In genomic region chr19:59292183-59292839, GRCm38 (mm10) we compare ENCODE assay signal across 20 mouse cellular contexts. TPM values are rescaled to one million over a fixed set of nuclear protein-coding genes. Genes with fewer than 3 reads are reported as not detected.
A peak's percentile ranks its signal among the peaks of the same experiment; 100 is the strongest.
DNase-seq lines count a peak whose midpoint lies in the region; ATAC-seq and TF ChIP-seq lines count a peak whose summit lies in the region.
"Had no signal": no experiment of that assay in that cellular context is flagged by ENCODE, and none has a peak within 500 bp of the region (broad histone marks: within the 10 kb centered on the region; RNA-seq: fewer than 3 reads in every experiment).

No protein-coding gene starts in this region.

- H3K9ac ChIP-seq in heart, embryonic 15.5 days = no peak overlapping the region
- no peak overlapping the region for H3K9ac ChIP-seq in limb, embryonic 11.5 days (ENCODE audit: low read length)
- H3K9ac ChIP-seq in MEL (ENCODE audit: control insufficient read depth, low read depth, low read length, poor library complexity, severe bottlenecking) = no peak overlapping the region
- H3K9ac ChIP-seq: forebrain, embryonic 13.5 days; hindbrain, embryonic 15.5 days; limb, embryonic 13.5 days had no signal

- TF ChIP-seq POLR2A in MEL (IDR thresholded peaks at IDR 0.05; ENCODE audit: control insufficient read depth in 1 of 2, insufficient read depth in 1 of 2, low read depth in 1 of 2, low read length in 2 of 2, poor library complexity in 1 of 2) = no peak
- no peak for TF ChIP-seq POLR2A in myocyte (IDR thresholded peaks at IDR 0.05; ENCODE audit: insufficient read length, low read depth)

- no peaks in the 10 kb centered on the region for H3K27me3 ChIP-seq in heart, embryonic 15.5 days
- no peaks in the 10 kb centered on the region for H3K27me3 ChIP-seq in limb, embryonic 11.5 days (ENCODE audit: control insufficient read depth, insufficient read depth, low read length)
- H3K27me3 ChIP-seq in limb, embryonic 10.5 days (ENCODE audit: low read depth, poor library complexity, severe bottlenecking) = no peaks in the 10 kb centered on the region
- no peaks in the 10 kb centered on the region for H3K27me3 ChIP-seq in MEL (ENCODE audit: control insufficient read depth in 1 of 2, insufficient read depth in 2 of 2, low read length in 2 of 2)
- no peaks in the 10 kb centered on the region for H3K27me3 ChIP-seq in myocyte (ENCODE audit: control insufficient read depth, insufficient read depth, insufficient read length)
- H3K27me3 ChIP-seq: CH12.LX; forebrain, embryonic 13.5 days; hindbrain, embryonic 15.5 days; limb, embryonic 13.5 days had no signal

- TF ChIP-seq RAD21 in MEL (IDR thresholded peaks at IDR 0.05; ENCODE audit: low read depth, low read length) = no peak

- no peak overlapping the region for H3K27ac ChIP-seq in heart, embryonic 15.5 days
- H3K27ac ChIP-seq in limb, embryonic 11.5 days (replicated peaks; ENCODE audit: low read depth, low read length) = no peak overlapping the region
- H3K27ac ChIP-seq in limb, embryonic 10.5 days = no peak overlapping the region
- H3K27ac ChIP-seq in MEL (ENCODE audit: control insufficient read depth, low read depth, low read length) = no peak overlapping the region
- H3K27ac ChIP-seq: forebrain, embryonic 13.5 days; hindbrain, embryonic 15.5 days; left cerebral cortex, adult 2 months; limb, embryonic 13.5 days had no signal

- no peak for TF ChIP-seq CTCF in MEL (IDR thresholded peaks at IDR 0.05 in 2 of 3, conservative IDR thresholded peaks at IDR 0.05 in 1 of 3; ENCODE audit: control insufficient read depth in 1 of 3, insufficient read depth in 1 of 3, low read depth in 2 of 3, low read length in 3 of 3, poor library complexity in 1 of 3, severe bottlenecking in 1 of 3)

- 65% methylated on average over 5 of the region's 5 CpGs for WGBS in heart, embryonic 15.5 days
- WGBS in limb, embryonic 11.5 days = 89% methylated on average over 5 of the region's 5 CpGs
- 92% methylated on average over 5 of the region's 5 CpGs for WGBS in limb, embryonic 10.5 days

- no peaks in the 10 kb centered on the region for H3K4me1 ChIP-seq in heart, embryonic 15.5 days (replicated peaks)
- H3K4me1 ChIP-seq in limb, embryonic 11.5 days (ENCODE audit: control insufficient read depth, insufficient read depth, low read length) = no peaks in the 10 kb centered on the region
- H3K4me1 ChIP-seq in limb, embryonic 10.5 days = no peaks in the 10 kb centered on the region
- peaks cover 10 to 17% of the 10 kb centered on the region in 2 experiments for H3K4me1 ChIP-seq in MEL (ENCODE audit: control insufficient read depth in 1 of 2, insufficient read depth in 2 of 2, low read length in 2 of 2)
- H3K4me1 ChIP-seq: forebrain, embryonic 13.5 days; hindbrain, embryonic 15.5 days; limb, embryonic 13.5 days had no signal

- DNase-seq in heart, adult 18-20 months = no peak
- no peak for DNase-seq in limb, embryonic 11.5 days (ENCODE audit: low spot score)
- no peak for DNase-seq in limb, embryonic 10.5 days (ENCODE audit: low spot score)
- peak; percentile 40 for DNase-seq in MEL (ENCODE audit: low read depth, low spot score)
- DNase-seq in adrenal gland, adult (ENCODE audit: inconsistent age in 2 of 2, low spot score in 1 of 2) = no peak
- DNase-seq: adrenal gland, adult 2 months; cerebellum, adult 9-11 months; heart, postnatal 36 days; lung, postnatal 14 days; thymus, postnatal 36 days had no signal

- no peak overlapping the region for H3K4me2 ChIP-seq in heart, embryonic 15.5 days
- 0 out of 2 replicates have a peak overlapping the region, but pooled peaks have one; percentile 15 for H3K4me2 ChIP-seq in limb, embryonic 11.5 days (ENCODE audit: low read depth, severe bottlenecking)
- H3K4me2 ChIP-seq in myocyte (ENCODE audit: low read depth) = no peak overlapping the region
- H3K4me2 ChIP-seq: forebrain, embryonic 13.5 days; heart, embryonic 11.5 days; hindbrain, embryonic 15.5 days; limb, embryonic 13.5 days had no signal

- H3K9me3 ChIP-seq in heart, embryonic 15.5 days (replicated peaks) = no peaks in the 10 kb centered on the region
- H3K9me3 ChIP-seq in limb, embryonic 11.5 days (ENCODE audit: control insufficient read depth, low read length) = no peaks in the 10 kb centered on the region
- no peaks in the 10 kb centered on the region for H3K9me3 ChIP-seq in limb, embryonic 10.5 days (replicated peaks)
- no peaks in the 10 kb centered on the region for H3K9me3 ChIP-seq in MEL (replicated peaks; ENCODE audit: insufficient read depth, low read length)
- H3K9me3 ChIP-seq: forebrain, embryonic 13.5 days; hindbrain, embryonic 15.5 days; limb, embryonic 13.5 days had no signal

- TF ChIP-seq EP300 in MEL (IDR thresholded peaks at IDR 0.05; ENCODE audit: low read depth in 1 of 2, low read length in 2 of 2) = peak; percentile 42 to 60; a peak in 3 of 4 replicates

- H3K36me3 ChIP-seq in heart, embryonic 15.5 days = no peaks in the 10 kb centered on the region
- no peaks in the 10 kb centered on the region for H3K36me3 ChIP-seq in limb, embryonic 11.5 days (ENCODE audit: control insufficient read depth, insufficient read depth, low read length)
- peaks cover 6% of the 10 kb centered on the region; the same call in 1 of the 2 replicates for H3K36me3 ChIP-seq in limb, embryonic 10.5 days
- H3K36me3 ChIP-seq in MEL (ENCODE audit: control insufficient read depth in 1 of 2, insufficient read depth in 2 of 2, low read length in 2 of 2) (peaks cover 22 to 52% of the 10 kb centered on the region in 2 experiments), myocyte (ENCODE audit: control insufficient read depth, insufficient read depth) (peaks cover 11% of the 10 kb centered on the region)
- H3K36me3 ChIP-seq: hindbrain, embryonic 15.5 days; limb, embryonic 13.5 days had no signal

- H3K4me3 ChIP-seq in heart, embryonic 15.5 days = no peak overlapping the region
- no peak overlapping the region for H3K4me3 ChIP-seq in limb, embryonic 11.5 days (ENCODE audit: low read depth, low read length)
- no peak overlapping the region for H3K4me3 ChIP-seq in limb, embryonic 10.5 days
- H3K4me3 ChIP-seq in MEL (ENCODE audit: control insufficient read depth in 1 of 2, insufficient read depth in 1 of 2, low read depth in 2 of 2, low read length in 2 of 2) = no peak overlapping the region
- H3K4me3 ChIP-seq in myocyte = no peak overlapping the region
- H3K4me3 ChIP-seq: forebrain, embryonic 13.5 days; hindbrain, embryonic 15.5 days; left cerebral cortex, adult 2 months; limb, embryonic 13.5 days had no signal

- no peaks in the 10 kb centered on the region for H3K79me2 ChIP-seq in MEL (ENCODE audit: control insufficient read depth, insufficient read depth, low read length, poor library complexity)
- H3K79me2 ChIP-seq in myocyte (ENCODE audit: control insufficient read depth, insufficient read depth) = no peaks in the 10 kb centered on the region

- no peak overlapping the region for H3ac ChIP-seq in myocyte (ENCODE audit: control insufficient read depth, insufficient read length)

- ATAC-seq in heart, embryonic 15.5 days (replicated peaks; ENCODE audit: insufficient number of reproducible peaks, insufficient read depth, low FRiP score, low read depth) = 0 out of 2 replicates have a peak, but pooled peaks have one; percentile 43
- ATAC-seq in limb, embryonic 11.5 days (ENCODE audit: insufficient number of reproducible peaks, low FRiP score, low TSS enrichment, low read depth) = no peak
- ATAC-seq: forebrain, embryonic 13.5 days; intestine, postnatal 0 days; midbrain, embryonic 16.5 days had no signal

TF ChIP-seq in MEL, 35 proteins besides CTCF, POLR2A, EP300 and RAD21 (continues in another document):
- TF ChIP-seq BHLHE40 (IDR thresholded peaks at IDR 0.05; ENCODE audit: borderline replicate concordance, low read depth, low read length) = no peak
- TF ChIP-seq TBP (IDR thresholded peaks at IDR 0.05; ENCODE audit: low read depth, low read length) = no peak
- TF ChIP-seq NRF1 (IDR thresholded peaks at IDR 0.05; ENCODE audit: insufficient read depth, low read depth, low read length, poor library complexity, severe bottlenecking) = no peak

TF ChIP-seq in myocyte, 11 proteins besides CTCF, POLR2A, EP300 and RAD21 (continues in another document):
- TF ChIP-seq CEBPB (IDR thresholded peaks at IDR 0.05; ENCODE audit: insufficient read depth, poor library complexity, severe bottlenecking) = no peak
- peak; percentile 38 for TF ChIP-seq POLR2AphosphoS2 (IDR thresholded peaks at IDR 0.05; ENCODE audit: insufficient read length, low read depth)
- TF ChIP-seq TCF12 (IDR thresholded peaks at IDR 0.05; ENCODE audit: insufficient read depth, poor library complexity, severe bottlenecking) = no peak
- TF ChIP-seq SRF (IDR thresholded peaks at IDR 0.05; ENCODE audit: control insufficient read depth, insufficient read length, low read depth) = no peak

RNA-seq across cellular contexts. Expression of gene Rps12-ps3, which starts 29.8 kb away (rescaled TPM):
- polyA plus RNA-seq in heart, embryonic 15.5 days (2015; fragmentation: Nextera tagmentation; extraction: Ambion mirVana) = 6.0 TPM in 1 of 2 replicates, not detected in the other
- total RNA-seq in heart, adult 18-20 months (2021) = 100 to 1,000 TPM; 287 to 324 TPM
- 12.4 and 27.5 TPM in 2 replicates for polyA plus RNA-seq in limb, embryonic 11.5 days (2014; fragmentation: Nextera tagmentation; extraction: Ambion mirVana)
- 7.6 and 11.1 TPM in 2 replicates for polyA plus RNA-seq in limb, embryonic 10.5 days (2016; fragmentation: Nextera tagmentation; extraction: Ambion mirVana)
- 348 and 662 TPM in 2 replicates for total RNA-seq in MEL (2012; rRNA removed)
- polyA plus RNA-seq in MEL (2012; ENCODE audit: insufficient read depth in 1 of 2, insufficient read length in 2 of 2, low read depth in 1 of 2, low replicate concordance in 2 of 2, missing spikeins in 1 of 2) = 1,000 to 10,000 TPM in 1 of 2 experiments, not detected in 1; 4,283 TPM
- 700 TPM for polyA plus RNA-seq in myocyte (2012; fragmentation: generic; extraction: Trizol)
- polyA plus RNA-seq: hindbrain, embryonic 15.5 days had no signal

RNA-seq across cellular contexts. Expression of gene Slc18a2, which starts 31.6 kb away (rescaled TPM):
- polyA plus RNA-seq in heart, embryonic 15.5 days (2015; fragmentation: Nextera tagmentation; extraction: Ambion mirVana) = 9.1 and 11.1 TPM in 2 replicates
- total RNA-seq in heart, adult 18-20 months (2021) = under 1 TPM; 0.55 to 0.82 TPM
- 9.3 and 10.2 TPM in 2 replicates for polyA plus RNA-seq in limb, embryonic 11.5 days (2014; fragmentation: Nextera tagmentation; extraction: Ambion mirVana)
- 7.5 and 9.7 TPM in 2 replicates for polyA plus RNA-seq in limb, embryonic 10.5 days (2016; fragmentation: Nextera tagmentation; extraction: Ambion mirVana)
- 1.0 and 1.5 TPM in 2 replicates for total RNA-seq in MEL (2012; rRNA removed)
- polyA plus RNA-seq in MEL (2012; ENCODE audit: insufficient read depth in 1 of 2, insufficient read length in 2 of 2, low read depth in 1 of 2, low replicate concordance in 2 of 2, missing spikeins in 1 of 2) = 1 to 10 TPM in 1 of 2 experiments, not detected in 1; 4.2 TPM
- polyA plus RNA-seq in myocyte (2012; fragmentation: generic; extraction: Trizol) = 0.42 TPM

RNA-seq across cellular contexts. Expression of gene Pdzd8, which starts 53.3 kb away (rescaled TPM):
- 6.9 and 8.0 TPM in 2 replicates for polyA plus RNA-seq in heart, embryonic 15.5 days (2015; fragmentation: Nextera tagmentation; extraction: Ambion mirVana)
- total RNA-seq in heart, adult 18-20 months (2021) = 10 to 100 TPM; 22.5 to 23.9 TPM
- polyA plus RNA-seq in limb, embryonic 11.5 days (2014; fragmentation: Nextera tagmentation; extraction: Ambion mirVana) = 16.6 and 17.6 TPM in 2 replicates
- polyA plus RNA-seq in limb, embryonic 10.5 days (2016; fragmentation: Nextera tagmentation; extraction: Ambion mirVana) = 10.7 and 12.4 TPM in 2 replicates
- 49.8 and 52.1 TPM in 2 replicates for total RNA-seq in MEL (2012; rRNA removed)
- polyA plus RNA-seq in MEL (2012; ENCODE audit: insufficient read depth in 1 of 2, insufficient read length in 2 of 2, low read depth in 1 of 2, low replicate concordance in 2 of 2, missing spikeins in 1 of 2) (100 to 1,000 TPM in 1 of 2 experiments, 10 to 100 TPM in 1; 46.4 to 137 TPM), myocyte (2012; fragmentation: generic; extraction: Trizol) (12.2 TPM)
